Comparison of ENCODE assay signal across 24 mouse cellular contexts in genomic region chr3:51803903-51804302, GRCm38 (mm10).
"Had no signal": no experiment of that assay in that cellular context is flagged by ENCODE, and none has a peak within 500 bp of the region (broad histone marks: within the 10 kb centered on the region; RNA-seq: fewer than 3 reads in every experiment).

No protein-coding gene starts in this region.

- H3K27me3 ChIP-seq: heart, embryonic 12.5 days; intestine, embryonic 15.5 days; liver, embryonic 13.5 days; liver, embryonic 15.5 days had no signal

- H3K9me3 ChIP-seq: heart, embryonic 10.5 days; heart, embryonic 12.5 days; hindbrain, embryonic 12.5 days; intestine, embryonic 15.5 days; liver, embryonic 13.5 days; liver, embryonic 15.5 days had no signal

- H3K4me3 ChIP-seq: heart, embryonic 10.5 days; heart, embryonic 12.5 days; hindbrain, embryonic 10.5 days; hindbrain, embryonic 12.5 days; intestine, embryonic 15.5 days; layer of hippocampus, adult 2 months; left cerebral cortex, adult 2 months; liver, embryonic 13.5 days; liver, embryonic 15.5 days had no signal

- DNase-seq: gastrocnemius, postnatal 14 days; gastrocnemius, postnatal 36 days; heart, adult 18-20 months; heart, postnatal 10 days; heart, postnatal 4 days; kidney, postnatal 10 days; kidney, postnatal 25 days; kidney, postnatal 4 days; liver; liver, embryonic 13.5 days; liver, postnatal 0 days had no signal

- H3K36me3 ChIP-seq: heart, embryonic 10.5 days; heart, embryonic 12.5 days; hindbrain, embryonic 10.5 days; hindbrain, embryonic 12.5 days; intestine, embryonic 15.5 days; liver, embryonic 13.5 days; liver, embryonic 15.5 days had no signal

- H3K9ac ChIP-seq: heart, embryonic 12.5 days; hindbrain, embryonic 12.5 days; hindbrain, embryonic 14.5 days; intestine, embryonic 15.5 days; liver, embryonic 13.5 days; liver, embryonic 15.5 days; liver, postnatal 0 days had no signal

- H3K4me1 ChIP-seq: intestine, embryonic 15.5 days; liver, embryonic 13.5 days; liver, embryonic 15.5 days had no signal

- ATAC-seq: hindbrain, embryonic 16.5 days; inflammation-experienced regulatory T-cells, adult 6 months; intestine, embryonic 15.5 days; intestine, postnatal 0 days; liver, postnatal 0 days had no signal

- H3K4me2 ChIP-seq: heart, embryonic 12.5 days; hindbrain, embryonic 12.5 days; hindbrain, embryonic 14.5 days; intestine, embryonic 15.5 days; liver, embryonic 11.5 days; liver, embryonic 13.5 days; liver, embryonic 15.5 days had no signal

- H3K27ac ChIP-seq: heart, embryonic 10.5 days; hindbrain, embryonic 12.5 days; hindbrain, embryonic 14.5 days; intestine, embryonic 15.5 days; layer of hippocampus, adult 2 months; left cerebral cortex, adult 2 months; liver, embryonic 13.5 days; liver, embryonic 15.5 days had no signal
